Mouse (Mus musculus): ENCODE measurements around the gene Wdr38. TPM values are rescaled to one million over a fixed set of nuclear protein-coding genes. Genes with fewer than 3 reads are reported as not detected.

Gene Wdr38
- polyA plus RNA-seq (2017; shearing (Covaris generic)), result 1 to 10 TPM in 1 of 2 experiments, under 1 TPM in 1; 0.81 to 1.0 TPM

DNA sequence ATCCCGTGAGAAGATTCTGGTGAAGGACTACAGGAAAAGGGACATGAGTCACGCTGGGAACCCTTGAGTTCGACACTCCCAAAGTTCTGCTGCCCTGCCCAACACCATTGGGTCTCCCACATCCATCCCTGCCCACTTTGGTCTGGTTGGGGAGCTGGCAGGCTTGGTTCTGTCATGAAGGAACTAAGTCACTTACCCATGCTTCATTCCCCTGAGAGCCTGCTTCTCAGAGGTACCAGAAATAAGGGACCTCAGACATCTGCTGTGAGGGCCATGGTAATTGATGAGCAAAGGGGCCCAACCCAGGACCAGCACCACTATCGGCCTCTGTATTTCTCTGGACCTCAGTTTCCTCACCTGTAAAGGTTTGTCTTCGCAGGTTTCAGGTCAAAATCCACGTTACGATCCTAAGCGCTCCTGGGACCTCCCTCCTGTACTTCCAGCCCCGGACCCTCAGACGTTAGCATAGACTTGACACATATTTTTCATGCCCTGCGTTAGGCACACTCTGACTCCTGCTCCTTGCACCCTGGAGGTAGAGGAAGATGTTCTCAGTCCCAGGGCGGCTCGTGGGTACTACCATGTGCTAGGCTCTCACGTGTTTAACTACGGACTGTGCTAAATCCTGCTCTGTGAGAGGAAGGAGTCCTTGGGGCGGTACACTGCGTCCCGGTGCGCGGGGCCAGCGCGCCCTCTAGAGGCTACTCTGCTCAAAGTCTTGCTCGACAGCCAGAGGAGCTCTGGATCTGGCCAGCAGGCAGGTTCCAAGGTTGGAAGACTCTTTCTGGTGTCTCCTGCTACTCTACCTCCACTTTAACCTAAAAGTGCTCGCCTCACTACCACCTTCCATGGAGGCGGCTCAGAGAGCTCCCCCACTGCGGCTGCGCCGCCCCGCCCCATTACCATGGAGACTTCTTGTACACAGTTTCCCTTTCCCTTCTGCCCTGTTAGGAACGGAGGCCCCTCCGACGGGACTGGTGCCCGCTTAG lies at the start of gene Wdr38:
TSS of gene Wdr38 (plus strand) at position 91 of the 989 bp plus-strand sequence.
- ATAC-seq, result peak; percentile 95

DNA sequence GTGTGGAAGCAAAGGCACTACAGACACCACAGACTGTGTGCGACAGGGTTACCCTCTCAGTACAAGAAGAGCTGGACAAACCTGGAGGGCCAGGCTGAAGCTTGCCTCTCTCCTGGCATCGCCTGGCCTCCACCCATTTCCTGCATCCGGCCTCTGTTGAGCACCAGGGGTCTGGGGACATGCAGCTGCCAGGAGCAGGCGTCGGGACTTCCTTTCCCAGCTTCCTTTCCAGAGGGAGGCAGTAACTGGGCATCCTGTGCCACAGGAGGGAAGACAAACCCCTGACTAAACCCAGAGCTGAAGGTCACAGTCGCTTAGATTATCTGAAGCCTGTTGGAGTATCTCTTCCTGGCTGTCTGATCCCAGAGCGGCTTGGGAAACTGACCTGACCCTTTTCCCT lies 49.7 kb upstream of the Wdr38 start:
- ATAC-seq, result no peak

DNA sequence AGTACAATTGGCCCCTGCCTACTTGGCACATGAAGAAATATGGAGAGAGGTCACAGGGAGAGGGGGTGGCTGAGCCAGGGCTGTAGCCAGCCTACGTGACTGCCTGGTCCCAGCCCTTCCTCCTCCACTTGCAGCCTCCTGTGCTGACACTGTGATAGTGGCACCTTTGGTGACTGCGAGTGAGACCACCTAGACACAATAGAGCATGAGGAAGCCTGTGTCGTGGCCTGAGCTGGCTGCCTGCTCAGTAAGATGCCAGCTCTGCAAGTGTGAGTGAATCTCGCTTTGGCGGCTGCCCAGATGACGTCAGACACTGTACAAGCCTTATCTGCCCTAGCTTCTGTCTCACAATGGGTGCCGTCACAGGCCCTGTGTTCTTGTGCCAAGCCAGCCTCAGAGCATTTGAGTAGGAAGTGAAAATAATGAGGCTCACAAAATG lies 47.0 kb upstream of the Wdr38 start:
- no peak for ATAC-seq

DNA sequence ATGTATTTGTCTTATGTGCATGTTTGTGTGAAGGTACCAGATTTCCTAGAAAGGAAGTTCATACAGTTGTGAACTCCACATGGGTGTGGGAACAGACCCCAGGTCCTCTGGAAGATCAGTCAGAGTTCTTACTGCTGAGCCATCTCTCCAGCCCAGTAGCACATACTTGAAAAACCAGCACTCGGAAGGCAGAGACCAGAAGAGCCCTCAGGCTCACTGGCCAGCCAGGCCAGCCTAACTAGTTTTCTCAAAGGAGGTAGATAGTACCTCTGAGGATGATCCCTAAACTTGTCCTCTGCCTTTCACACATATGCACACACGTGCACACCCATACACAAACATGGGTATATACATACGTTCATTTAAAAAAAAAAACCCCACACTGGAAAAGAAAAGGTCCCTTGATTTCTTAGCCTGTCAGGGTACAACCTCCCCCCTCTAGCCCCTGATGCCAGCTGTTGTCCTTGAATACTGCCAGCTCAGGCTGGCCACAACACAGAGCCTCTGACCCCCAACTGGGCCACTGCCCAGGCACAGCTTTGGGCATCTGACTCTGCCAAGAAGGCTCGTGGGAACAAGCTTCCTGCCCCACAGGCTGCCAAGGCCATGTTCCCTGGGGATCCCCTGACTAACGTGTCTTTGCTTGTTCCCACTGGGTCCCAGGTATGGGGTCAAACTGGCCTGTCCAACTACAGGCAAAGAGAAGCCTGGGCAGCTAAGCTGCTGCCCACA lies 44.0 kb upstream of the Wdr38 start:
- ATAC-seq, result no peak

DNA sequence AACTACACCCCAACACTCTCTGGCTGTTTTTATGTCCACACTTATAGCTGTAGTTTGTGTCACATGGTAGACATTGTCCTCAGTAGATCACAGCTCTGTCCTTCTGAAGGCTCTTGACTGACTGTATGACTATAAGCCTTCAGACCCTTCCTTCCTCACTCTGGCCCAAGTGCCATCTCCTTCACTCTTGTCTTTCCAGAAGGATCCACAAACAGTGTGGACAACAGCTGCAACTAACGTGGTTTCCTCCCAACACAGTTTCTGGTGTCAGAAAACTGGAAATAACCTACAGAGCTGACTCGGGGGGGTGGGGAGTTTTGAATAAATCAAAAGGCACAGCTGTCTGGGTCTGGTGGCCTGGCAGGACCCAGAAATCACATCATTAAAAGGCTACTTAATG lies 41.2 kb upstream of the Wdr38 start:
- ATAC-seq, result no peak

DNA sequence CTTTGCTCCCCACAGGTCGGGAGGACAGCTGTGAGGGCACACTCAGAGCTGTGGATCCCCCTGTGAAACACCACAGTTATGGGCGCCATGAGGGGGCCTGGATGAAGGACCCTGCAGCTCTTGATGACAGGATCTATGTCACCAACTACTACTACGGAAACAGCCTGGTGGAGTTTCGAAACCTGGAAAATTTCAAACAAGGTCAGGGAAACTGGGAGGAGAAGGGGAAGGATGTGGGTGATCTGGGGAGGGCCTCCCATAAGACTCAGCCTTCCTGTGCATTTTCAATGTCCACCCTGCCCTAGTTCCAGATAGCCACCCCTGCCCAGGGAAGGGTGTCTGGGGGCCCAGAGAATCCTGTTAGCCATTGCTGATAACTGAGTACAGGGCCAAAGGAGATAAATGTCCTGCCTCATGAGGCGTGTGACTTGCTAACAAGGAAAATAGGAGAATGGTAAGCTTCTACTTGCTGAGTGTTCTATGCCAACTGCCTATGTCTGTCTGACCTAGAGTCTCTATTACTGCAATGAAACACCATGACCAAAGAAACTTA lies 39.5 kb upstream of the Wdr38 start:
- no peak for ATAC-seq

DNA sequence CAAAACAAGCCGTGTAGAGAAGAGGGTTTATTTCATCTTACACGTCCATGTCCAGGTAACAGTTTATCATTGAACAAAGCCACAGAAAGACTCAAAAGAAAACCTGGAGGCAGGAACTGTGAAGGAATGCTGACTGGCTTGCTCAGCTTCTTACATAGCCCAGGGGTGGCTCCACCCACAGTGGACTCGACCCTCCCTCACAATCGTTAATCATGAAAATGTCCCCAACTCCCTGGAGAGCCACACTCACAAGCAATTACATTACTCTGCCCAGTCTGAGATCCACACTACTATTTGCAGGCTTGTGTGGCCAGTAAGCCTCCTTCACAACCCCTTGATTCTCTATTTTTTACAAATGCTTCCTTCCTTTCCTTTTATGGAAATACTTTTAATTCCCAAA lies 33.1 kb upstream of the Wdr38 start:
- no peak for ATAC-seq

DNA sequence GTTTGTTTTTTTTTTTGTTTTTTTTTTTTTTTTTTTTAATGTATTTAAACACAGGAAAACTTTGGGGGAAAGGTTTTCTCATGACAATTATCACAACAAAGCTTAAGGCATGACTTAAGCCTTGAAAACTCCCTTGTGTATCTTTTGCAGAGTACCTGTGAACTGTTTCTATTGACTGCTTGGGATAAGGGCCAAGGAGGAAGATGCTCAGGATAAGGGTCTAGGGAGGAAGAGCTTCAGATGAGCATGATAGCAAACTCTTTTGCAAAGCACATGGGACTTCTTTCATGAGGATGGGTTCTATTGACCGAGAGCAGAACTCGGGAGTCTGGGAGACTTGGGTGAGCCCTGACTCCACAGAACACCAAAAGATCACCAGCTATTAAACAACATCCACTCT lies 27.6 kb upstream of the Wdr38 start:
- ATAC-seq, result no peak

DNA sequence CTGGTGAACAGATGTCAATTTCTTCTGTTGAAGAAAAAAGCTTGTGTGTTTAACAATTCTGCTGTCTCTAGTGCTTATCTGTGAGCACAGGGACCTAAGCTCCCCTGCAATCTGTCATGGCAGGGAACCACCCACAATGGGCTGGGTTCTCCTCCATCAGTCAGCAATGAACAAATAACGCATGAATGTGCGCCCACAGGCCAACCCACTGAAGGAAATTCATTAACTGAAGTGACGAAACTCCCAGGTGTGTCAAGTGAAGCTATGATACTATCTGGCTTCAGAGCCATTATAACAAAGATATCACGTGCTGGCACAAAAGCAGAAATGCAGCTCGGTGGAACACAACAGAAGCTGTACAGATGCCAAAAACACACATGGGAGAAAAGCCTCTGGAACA lies 27.2 kb upstream of the Wdr38 start:
- ATAC-seq, result no peak

DNA sequence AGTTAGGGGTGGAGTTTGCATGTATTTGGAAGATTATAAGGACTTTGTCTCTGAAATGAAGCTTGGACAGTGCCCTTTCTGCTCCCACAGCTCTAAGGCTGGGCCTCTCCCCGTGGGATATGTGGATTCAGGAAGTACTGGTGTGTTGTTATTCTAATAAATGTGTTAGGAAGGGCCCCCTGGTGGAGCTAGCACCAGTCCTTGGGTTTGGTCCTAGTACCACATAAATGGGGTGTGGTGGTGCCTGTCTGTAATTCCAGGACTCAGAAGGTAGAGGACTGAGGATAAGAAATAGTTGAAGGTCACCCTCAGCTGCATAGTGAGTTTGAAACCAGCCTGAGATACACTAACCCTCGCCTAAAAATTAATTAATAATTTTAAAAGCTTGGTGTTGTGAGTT lies 24.1 kb upstream of the Wdr38 start:
- no peak for ATAC-seq

DNA sequence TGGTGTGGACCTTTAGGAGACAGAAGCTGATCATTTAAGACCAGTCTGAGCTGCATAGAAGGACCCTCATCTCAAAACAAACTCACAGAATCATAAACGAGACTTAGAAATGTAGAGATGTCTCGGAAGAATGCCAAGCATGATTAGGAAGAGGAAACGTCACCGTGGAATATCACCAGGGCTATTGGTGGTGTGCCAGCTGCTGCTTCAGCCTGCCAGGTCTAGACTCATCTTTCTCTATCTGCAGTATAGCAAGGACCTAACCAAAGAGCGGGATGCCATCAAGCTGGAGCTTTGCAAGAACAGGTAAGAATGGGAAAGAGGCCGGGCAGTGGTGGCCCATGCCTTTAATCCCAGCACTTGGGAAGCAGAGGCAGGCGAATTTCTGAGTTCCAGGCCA lies 23.6 kb upstream of the Wdr38 start:
- ATAC-seq, result no peak

DNA sequence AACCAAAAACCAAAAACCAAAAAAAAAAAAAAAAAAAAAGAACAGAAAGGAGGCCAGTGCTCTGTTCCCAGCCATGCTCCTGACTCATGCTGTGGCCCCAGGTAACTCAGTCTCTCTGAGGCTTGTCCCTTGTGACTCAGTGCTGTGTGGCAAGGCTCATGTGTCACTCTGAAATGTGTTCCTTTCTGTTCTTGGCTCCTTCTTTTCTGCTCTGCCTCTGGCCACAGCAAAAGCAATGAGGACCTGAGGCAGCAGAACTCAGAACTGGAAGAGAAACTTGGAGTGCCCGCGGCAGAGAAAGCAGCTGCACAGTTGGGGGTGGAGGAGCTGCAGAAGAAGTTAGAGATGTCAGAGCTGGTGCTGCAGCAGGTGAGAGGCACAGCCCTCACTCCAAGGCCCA lies 23.1 kb upstream of the Wdr38 start:
- no peak for ATAC-seq

DNA sequence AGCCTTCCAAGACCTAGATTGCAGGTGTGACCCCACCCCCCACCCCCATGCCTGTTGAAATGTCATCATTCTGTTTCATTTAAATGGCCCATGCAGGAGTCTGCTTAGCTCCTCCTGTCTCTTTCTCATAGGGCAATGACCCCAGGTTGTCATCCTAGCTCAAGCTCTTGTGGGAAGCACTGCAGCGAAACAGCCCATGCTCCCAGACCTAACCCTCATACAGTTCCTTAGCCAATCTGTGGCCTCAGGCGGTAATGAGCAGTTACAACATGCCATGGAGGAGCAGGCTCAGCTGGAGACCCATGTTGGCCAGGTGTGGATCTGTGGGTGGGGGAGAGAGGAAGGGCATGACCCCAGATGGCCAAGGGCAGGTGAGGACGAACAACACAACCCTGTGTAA lies 22.1 kb upstream of the Wdr38 start:
- ATAC-seq, result no peak

DNA sequence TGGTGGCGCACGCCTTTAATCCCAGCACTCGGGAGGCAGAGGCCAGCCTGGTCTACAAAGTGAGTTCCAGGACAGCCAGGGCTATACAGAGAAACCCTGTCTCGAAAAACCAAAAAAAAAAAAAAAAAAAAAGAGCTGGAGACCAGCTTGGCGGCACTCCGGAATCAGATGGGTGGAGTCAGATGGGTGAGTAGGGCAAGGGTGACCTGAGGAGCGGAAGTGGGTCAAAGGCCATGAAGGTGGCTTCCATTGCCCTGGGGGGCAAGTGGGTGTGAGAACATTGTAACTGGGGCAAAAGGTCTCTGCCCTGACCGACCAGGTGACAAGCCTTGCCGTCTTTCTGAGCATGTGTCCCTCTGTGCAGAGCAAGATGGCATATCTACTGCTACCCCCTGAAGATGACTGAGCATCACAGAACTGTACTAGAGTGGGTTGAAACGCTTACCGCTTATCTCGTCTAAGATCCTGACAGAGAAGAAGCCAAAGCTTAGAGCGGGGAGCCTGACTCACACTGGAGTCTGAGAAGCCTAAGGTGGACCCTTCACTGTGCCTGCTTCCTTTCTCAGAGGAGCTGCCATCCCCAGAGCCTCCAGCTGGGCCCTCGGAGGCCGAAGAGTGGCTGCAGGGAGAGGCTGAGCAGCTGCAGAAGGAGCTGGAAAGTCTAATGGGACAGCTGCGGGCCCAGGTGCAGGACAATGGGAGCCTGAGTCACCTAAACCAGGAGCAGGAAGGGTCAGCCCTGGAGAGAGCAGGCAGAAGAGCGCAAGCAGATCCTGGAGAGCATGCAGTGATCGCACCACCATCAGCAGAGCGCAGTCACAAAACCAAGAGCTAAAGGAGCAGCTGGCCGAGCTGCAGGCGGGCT lies 21.1 kb upstream of the Wdr38 start:
- ATAC-seq, result no peak

DNA sequence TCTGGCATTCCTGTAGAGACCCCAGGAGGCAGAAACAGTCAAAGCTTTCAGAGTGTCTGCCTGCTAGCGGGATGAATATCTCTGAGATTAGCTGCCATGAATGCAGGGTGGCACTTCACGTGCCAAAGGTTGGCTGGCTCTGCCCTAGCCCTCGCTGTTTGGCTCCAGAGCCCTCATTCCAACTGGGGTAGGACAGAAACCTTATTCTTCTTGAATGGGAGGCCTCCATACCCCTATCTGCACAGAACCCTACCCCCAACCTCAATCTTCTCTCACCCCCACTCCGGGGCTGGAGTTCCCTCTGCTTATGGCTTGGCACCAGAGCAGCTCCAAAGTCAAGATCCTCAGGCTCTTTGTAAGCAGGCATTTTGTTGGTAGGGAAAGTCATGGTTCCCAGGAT lies 19.4 kb upstream of the Wdr38 start:
- no peak for ATAC-seq

DNA sequence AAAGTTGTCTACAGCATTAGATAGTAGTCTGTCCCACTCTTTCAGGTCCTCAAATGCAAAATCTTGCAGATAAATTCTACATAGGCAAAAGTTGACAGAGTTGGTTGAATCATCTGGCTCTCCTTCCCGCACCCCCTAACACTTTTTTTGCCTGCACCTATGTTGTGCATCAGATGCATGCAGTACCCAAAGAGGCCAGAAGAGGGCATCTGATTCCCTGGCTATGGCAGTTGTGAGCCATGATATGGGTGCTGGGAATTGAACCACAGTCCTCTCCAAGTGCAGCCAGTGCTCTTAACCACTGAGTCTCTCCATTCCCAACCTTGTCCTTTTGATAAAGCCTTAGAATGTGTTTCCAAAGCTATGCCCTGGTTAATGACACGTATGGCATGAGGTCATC lies 13.8 kb upstream of the Wdr38 start:
- ATAC-seq, result no peak

DNA sequence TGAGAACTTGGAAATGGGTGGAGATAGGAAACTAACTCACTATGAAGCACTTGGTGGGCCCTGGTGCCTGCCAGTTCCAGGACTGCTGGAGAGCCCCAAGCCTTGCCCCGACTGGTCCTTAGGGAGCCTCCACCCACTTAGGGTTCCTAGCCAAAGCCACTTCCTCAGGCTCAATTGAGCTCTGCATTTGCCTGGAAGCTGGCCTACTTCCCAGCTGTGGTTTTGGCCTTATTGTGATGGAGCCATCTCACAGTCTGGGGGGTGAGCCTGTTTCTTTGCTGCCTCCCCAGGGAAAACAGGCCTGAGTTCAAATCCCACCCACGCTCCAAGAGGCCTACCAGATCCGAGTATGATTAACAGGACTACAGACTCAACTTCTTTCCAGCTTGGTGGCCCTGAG lies 10.7 kb upstream of the Wdr38 start:
- no peak for ATAC-seq

DNA sequence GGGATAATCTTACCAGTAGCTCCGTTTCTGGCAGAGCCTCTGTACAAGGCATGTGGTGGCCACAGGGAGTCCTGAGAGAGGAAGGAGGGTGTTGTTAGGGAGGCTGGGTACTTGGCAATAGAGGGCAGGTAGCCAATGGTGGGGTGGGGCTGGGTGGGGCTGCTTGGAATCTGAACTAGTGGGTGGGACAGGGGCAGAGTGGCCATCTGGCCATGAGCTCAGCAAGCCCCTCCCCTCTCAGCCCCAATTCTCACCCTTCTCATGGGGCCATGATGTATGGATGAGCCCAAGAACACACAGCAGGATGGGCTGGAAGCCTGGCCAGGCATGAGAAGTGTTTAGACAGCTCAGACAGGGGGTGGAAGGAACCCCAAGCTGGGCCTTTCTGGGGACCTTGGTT lies 9.9 kb upstream of the Wdr38 start:
- ATAC-seq, result no peak

DNA sequence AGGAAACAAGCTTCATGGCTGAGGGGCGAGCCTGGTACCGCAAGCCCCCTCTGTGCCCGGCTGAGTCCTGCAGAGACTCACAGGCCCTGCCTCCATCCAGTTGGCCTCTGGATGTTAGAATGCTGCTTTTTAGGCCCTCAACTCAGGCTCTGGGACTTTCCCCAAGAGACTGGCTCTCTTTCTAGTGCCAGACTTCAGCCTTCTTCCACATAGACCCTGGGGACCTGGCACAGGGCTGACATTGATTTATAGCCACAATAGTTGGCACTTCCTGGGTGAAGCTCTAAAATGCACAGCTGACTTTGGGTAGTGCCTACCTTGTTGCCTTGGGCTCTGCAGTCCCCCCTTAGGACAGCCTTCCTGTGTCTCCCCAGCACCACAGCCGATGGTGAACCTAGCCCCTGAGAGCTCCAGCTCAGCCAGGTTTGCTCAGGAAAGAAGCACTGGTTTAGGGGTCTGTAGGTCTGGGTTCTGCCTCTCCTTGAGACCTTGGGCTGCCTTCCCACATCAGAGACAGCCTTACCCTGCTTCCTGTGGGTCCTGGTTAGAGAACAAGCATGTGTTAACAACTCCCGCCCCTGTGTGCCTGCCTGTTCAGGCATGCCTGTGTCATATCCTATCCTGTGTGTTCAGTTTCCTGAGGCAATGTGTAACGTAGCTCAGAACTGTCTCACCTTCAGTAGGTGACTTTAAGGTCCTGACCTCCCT lies 9.3 kb upstream of the Wdr38 start:
- no peak for ATAC-seq

DNA sequence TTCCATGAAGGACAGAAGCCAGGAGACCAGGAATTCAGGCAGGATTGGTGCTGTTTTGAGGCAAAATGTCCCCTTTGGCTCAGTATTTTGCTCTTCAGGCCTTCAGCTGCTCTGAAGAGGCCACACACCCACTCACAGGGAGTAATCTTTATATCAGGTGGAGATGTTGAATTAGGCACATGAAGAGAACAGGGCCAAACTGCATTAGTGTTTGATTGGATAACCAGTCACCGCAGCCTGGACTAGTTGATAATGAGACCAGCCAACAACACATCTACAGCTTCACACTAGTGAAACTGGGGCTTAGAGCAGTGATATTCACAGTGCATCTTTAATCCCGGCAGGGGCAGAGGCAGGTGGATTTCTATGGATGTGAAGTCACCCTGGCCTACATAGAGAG lies 8.3 kb upstream of the Wdr38 start:
- ATAC-seq, result no peak

DNA sequence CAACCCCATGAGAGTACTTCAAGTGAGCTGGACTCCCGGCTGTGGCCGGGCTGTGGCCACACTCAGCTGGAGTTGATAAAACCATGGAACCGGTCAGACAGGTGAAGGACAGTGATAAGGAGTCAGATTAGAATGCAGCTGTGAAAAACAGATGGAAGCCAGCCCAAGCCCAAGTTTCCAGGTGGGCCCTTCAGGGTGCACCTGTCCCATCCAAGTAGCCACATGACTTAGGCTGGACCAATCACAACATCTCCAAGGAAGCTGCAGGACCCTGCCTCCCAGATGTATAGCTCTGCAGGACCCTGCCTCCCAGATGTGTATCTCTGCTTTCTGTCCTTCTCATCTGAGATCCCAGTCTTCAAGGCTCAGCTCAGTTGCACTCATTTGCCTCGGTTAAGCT lies 5.3 kb upstream of the Wdr38 start:
- ATAC-seq, result no peak

DNA sequence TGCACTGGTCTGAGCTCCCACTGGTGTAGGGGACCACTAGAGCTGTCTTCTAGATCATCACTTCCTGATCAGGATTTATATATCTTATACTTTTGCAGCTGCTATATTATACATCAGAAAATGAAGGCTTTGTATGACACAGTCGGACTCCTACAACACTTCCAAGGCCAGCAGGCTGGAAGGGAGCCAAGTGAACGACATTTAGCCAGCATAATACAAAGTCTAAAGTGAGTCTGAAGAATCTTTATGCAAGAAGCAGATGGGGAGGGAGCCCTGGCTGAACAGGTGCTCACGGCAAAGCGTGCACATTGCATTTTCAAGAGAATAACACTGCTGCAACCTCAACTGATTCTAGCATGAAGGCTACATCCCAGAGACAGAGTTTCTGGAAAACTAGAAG lies 4.8 kb upstream of the Wdr38 start:
- no peak for ATAC-seq

All from CD4-positive, CD25-positive, alpha-beta regulatory T cell, adult 4 months (primary cell).